Mouse (Mus musculus): ENCODE results near the gene Gabpb2. TPM values are rescaled to one million over a fixed set of nuclear protein-coding genes. Genes with fewer than 3 reads are reported as not detected.
"Not testable (repeated sequence)": the region's sequence is repeated elsewhere in the genome, so short reads cannot be mapped to it uniquely, and the experiment has no call there.

Gene Gabpb2
- polyA plus RNA-seq, 1 experiment from 2014 or later: 10.8 TPM

DNA sequence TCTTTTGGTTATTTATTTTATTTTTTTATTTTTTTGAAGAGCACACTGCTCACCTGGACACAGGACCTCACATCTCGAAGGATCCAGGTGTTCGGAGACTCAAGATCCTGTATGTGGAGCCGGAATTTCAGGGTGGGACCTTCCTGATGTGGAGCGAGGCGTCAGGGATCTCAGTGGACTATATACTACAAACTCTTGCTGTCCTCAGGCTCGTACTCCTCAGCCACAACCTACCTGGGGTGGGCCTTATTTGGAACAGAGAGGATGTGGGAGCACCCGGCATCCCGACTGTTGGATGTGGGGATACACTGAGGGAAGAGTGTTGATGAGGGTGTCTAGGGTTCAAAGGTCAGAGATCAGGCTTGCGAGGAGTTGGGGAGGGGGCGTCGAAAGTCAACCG is 83.6 kb downstream of the Gabpb2 start:
- not testable (repeated sequence) for H3K9ac ChIP-seq (ENCODE audit: low read length); DNase-seq (ENCODE audit: low spot score); H3K4me2 ChIP-seq (ENCODE audit: low read depth, low read length, severe bottlenecking); H3K27ac ChIP-seq (ENCODE audit: low read depth, low read length); H3K9me3 ChIP-seq (ENCODE audit: control insufficient read depth, low read length); H3K36me3 ChIP-seq (ENCODE audit: control insufficient read depth, insufficient read depth, low read length); H3K27me3 ChIP-seq (ENCODE audit: control insufficient read depth, insufficient read depth, low read length); H3K4me3 ChIP-seq (ENCODE audit: low read depth, low read length); H3K4me1 ChIP-seq (replicated peaks; ENCODE audit: control insufficient read depth, insufficient read depth, low read length)
- peak; percentile 40 for ATAC-seq (replicated peaks; ENCODE audit: low FRiP score)
- WGBS: no CpG with 5 or more reads among the region's 12 CpGs

- no peaks in the 10 kb centered on the region for H3K36me3 ChIP-seq (ENCODE audit: control insufficient read depth, insufficient read depth, low read length)
- H3K9me3 ChIP-seq (ENCODE audit: control insufficient read depth, low read length): no peaks in the 10 kb centered on the region
- peak within 1 kb of the TSS; percentile 56 for H3K4me3 ChIP-seq (ENCODE audit: low read depth, low read length)
- ATAC-seq (replicated peaks; ENCODE audit: low FRiP score): peak; percentile 90
- DNase-seq (ENCODE audit: low spot score): peak; percentile 92
- peak within 1 kb of the TSS; percentile 70 for H3K9ac ChIP-seq (ENCODE audit: low read length)
- peak within 1 kb of the TSS; percentile 90 for H3K4me2 ChIP-seq (ENCODE audit: low read depth, low read length, severe bottlenecking)
- 0 out of 2 replicates have a peak within 1 kb of the TSS, but pooled peaks have one; percentile 14 for H3K27ac ChIP-seq (ENCODE audit: low read depth, low read length)
- H3K27me3 ChIP-seq (ENCODE audit: control insufficient read depth, insufficient read depth, low read length): no peaks in the 10 kb centered on the region
- H3K4me1 ChIP-seq (replicated peaks; ENCODE audit: control insufficient read depth, insufficient read depth, low read length): 0 out of 2 replicates have a peak, but pooled peaks cover 7% of the 10 kb centered on the region
- WGBS: 1% methylated on average over 20 of the region's 20 CpGs
Observed at GRCm38 (mm10) chr3:95133680-95134101, 84.0 kb downstream of the Gabpb2 start, which contains the start of the genes Scnm1 and Lysmd1. TSS of gene Scnm1 (minus strand) at chr3:95134011. TSS of gene Lysmd1 (plus strand) at chr3:95134088.

- Histone ChIP-seq H3K27me3 (ENCODE audit: control insufficient read depth, insufficient read depth, low read length) (no peaks in the 10 kb centered on the region), H3K9ac (ENCODE audit: low read length) (peak overlapping the region; percentile 70), H3K4me3 (ENCODE audit: low read depth, low read length) (peak overlapping the region; percentile 56), H3K9me3 (ENCODE audit: control insufficient read depth, low read length) (no peaks in the 10 kb centered on the region), H3K36me3 (ENCODE audit: control insufficient read depth, insufficient read depth, low read length) (no peaks in the 10 kb centered on the region), H3K4me2 (ENCODE audit: low read depth, low read length, severe bottlenecking) (peak overlapping the region; percentile 90), H3K4me1 (replicated peaks; ENCODE audit: control insufficient read depth, insufficient read depth, low read length) (0 out of 2 replicates have a peak, but pooled peaks cover 7% of the 10 kb centered on the region), H3K27ac (ENCODE audit: low read depth, low read length) (0 out of 2 replicates have a peak overlapping the region, but pooled peaks have one; percentile 14)
- no peak; the same call in 1 of the 2 replicates for ATAC-seq (replicated peaks; ENCODE audit: low FRiP score)
- 58% methylated on average over 11 of the region's 11 CpGs for WGBS
- DNase-seq (ENCODE audit: low spot score): no peak
Observed at GRCm38 (mm10) chr3:95133176-95133575, 84.5 kb downstream of the Gabpb2 start.

DNA sequence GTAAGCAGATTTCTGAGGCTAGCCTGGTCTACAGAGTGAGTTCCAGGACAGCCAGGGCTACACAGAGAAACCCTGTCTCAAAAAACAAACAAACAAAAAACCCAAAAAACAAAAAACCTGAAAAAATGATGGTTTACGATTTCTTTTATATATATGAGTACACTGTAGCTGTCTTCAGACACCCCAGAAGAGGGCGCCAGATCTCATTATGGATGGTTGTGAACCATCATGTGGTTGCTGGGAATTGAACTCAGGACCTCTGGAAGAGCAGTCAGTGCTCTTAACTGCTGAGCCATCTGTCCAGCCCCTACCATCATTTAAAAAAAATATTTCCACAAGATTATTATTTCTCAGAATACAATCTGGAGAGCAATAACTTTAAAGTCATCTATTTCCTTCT is 85.3 kb downstream of the Gabpb2 start:
- not testable (repeated sequence) for H3K4me1 ChIP-seq (replicated peaks; ENCODE audit: control insufficient read depth, insufficient read depth, low read length); H3K27me3 ChIP-seq (ENCODE audit: control insufficient read depth, insufficient read depth, low read length); H3K36me3 ChIP-seq (ENCODE audit: control insufficient read depth, insufficient read depth, low read length); H3K4me3 ChIP-seq (ENCODE audit: low read depth, low read length); H3K9ac ChIP-seq (ENCODE audit: low read length); DNase-seq (ENCODE audit: low spot score); H3K27ac ChIP-seq (ENCODE audit: low read depth, low read length); H3K9me3 ChIP-seq (ENCODE audit: control insufficient read depth, low read length); ATAC-seq (replicated peaks; ENCODE audit: low FRiP score); H3K4me2 ChIP-seq (ENCODE audit: low read depth, low read length, severe bottlenecking)
- WGBS: 75% methylated on average over 2 of the region's 2 CpGs

Small RNA genes within 50 kb of the gene (microRNA-seq; reads per million reads assigned to microRNA genes)
- not detected for gene Mir8099-1 (ENCODE audit: insufficient number of aligned reads)

Other genes starting within 250 kb of the Gabpb2 start
- 23.1 and 23.9 TPM in 2 replicates for gene Pi4kb, start 243.2 kb downstream of the Gabpb2 start, polyA plus RNA-seq (2014; fragmentation: Nextera tagmentation; extraction: Ambion mirVana)
- gene Zfp687, start 202.5 kb downstream of the Gabpb2 start, polyA plus RNA-seq (2014; fragmentation: Nextera tagmentation; extraction: Ambion mirVana): 43.1 and 44.2 TPM in 2 replicates
- gene Psmd4, start 175.3 kb downstream of the Gabpb2 start, polyA plus RNA-seq (2014; fragmentation: Nextera tagmentation; extraction: Ambion mirVana): 312 and 325 TPM in 2 replicates
- 13.4 and 13.7 TPM in 2 replicates for gene Pip5k1a, start 111.0 kb downstream of the Gabpb2 start, polyA plus RNA-seq (2014; fragmentation: Nextera tagmentation; extraction: Ambion mirVana)
- gene Vps72, start 106.9 kb downstream of the Gabpb2 start, polyA plus RNA-seq (2014; fragmentation: Nextera tagmentation; extraction: Ambion mirVana): 249 and 274 TPM in 2 replicates
- gene Tmod4, start 93.4 kb downstream of the Gabpb2 start, polyA plus RNA-seq (2014; fragmentation: Nextera tagmentation; extraction: Ambion mirVana): 0.37 and 0.75 TPM in 2 replicates
- gene Scnm1, start 83.9 kb downstream of the Gabpb2 start, polyA plus RNA-seq (2014; fragmentation: Nextera tagmentation; extraction: Ambion mirVana): 77.4 and 88.0 TPM in 2 replicates
- 11.7 and 12.4 TPM in 2 replicates for gene Lysmd1, start 83.8 kb downstream of the Gabpb2 start, polyA plus RNA-seq (2014; fragmentation: Nextera tagmentation; extraction: Ambion mirVana)
- gene Tnfaip8l2, start 75.6 kb downstream of the Gabpb2 start, polyA plus RNA-seq (2014; fragmentation: Nextera tagmentation; extraction: Ambion mirVana): 1.3 and 1.9 TPM in 2 replicates
- 17.6 and 19.9 TPM in 2 replicates for gene Sema6c, start 57.5 kb downstream of the Gabpb2 start, polyA plus RNA-seq (2014; fragmentation: Nextera tagmentation; extraction: Ambion mirVana)
- gene Cdc42se1, start 10.8 kb upstream of the Gabpb2 start, polyA plus RNA-seq (2014; fragmentation: Nextera tagmentation; extraction: Ambion mirVana): 120 and 124 TPM in 2 replicates
- gene Mllt11, start 14.3 kb upstream of the Gabpb2 start, polyA plus RNA-seq (2014; fragmentation: Nextera tagmentation; extraction: Ambion mirVana): 75.2 and 89.8 TPM in 2 replicates
- gene Gm128, start 23.7 kb upstream of the Gabpb2 start, polyA plus RNA-seq (2014; fragmentation: Nextera tagmentation; extraction: Ambion mirVana): 0.17 and 0.21 TPM in 2 replicates
- gene Bnipl, start 33.3 kb upstream of the Gabpb2 start, polyA plus RNA-seq (2014; fragmentation: Nextera tagmentation; extraction: Ambion mirVana): 0.39 and 0.72 TPM in 2 replicates
- gene Mindy1, start 63.4 kb upstream of the Gabpb2 start, polyA plus RNA-seq (2014; fragmentation: Nextera tagmentation; extraction: Ambion mirVana): 34.2 and 35.4 TPM in 2 replicates
- 26.4 and 28.5 TPM in 2 replicates for gene Prune1, start 64.2 kb upstream of the Gabpb2 start, polyA plus RNA-seq (2014; fragmentation: Nextera tagmentation; extraction: Ambion mirVana)
- 1.3 and 1.5 TPM in 2 replicates for gene Anxa9, start 89.3 kb upstream of the Gabpb2 start, polyA plus RNA-seq (2014; fragmentation: Nextera tagmentation; extraction: Ambion mirVana)
- 111 and 122 TPM in 2 replicates for gene Cers2, start 96.9 kb upstream of the Gabpb2 start, polyA plus RNA-seq (2014; fragmentation: Nextera tagmentation; extraction: Ambion mirVana)
- 74.9 and 76.7 TPM in 2 replicates for gene Setdb1, start 139.3 kb upstream of the Gabpb2 start, polyA plus RNA-seq (2014; fragmentation: Nextera tagmentation; extraction: Ambion mirVana)
- gene 4930558C23Rik, start 184.9 kb upstream of the Gabpb2 start, polyA plus RNA-seq (2014; fragmentation: Nextera tagmentation; extraction: Ambion mirVana): not detected in 2 replicates
- 26.7 and 27.8 TPM in 2 replicates for gene Arnt, start 216.5 kb upstream of the Gabpb2 start, polyA plus RNA-seq (2014; fragmentation: Nextera tagmentation; extraction: Ambion mirVana)

All from forebrain, embryonic 11.5 days (tissue).